Mouse (Mus musculus) hindbrain, embryonic 14.5 days (tissue): ENCODE data around the gene Wdr3. TPM values are rescaled to one million over a fixed set of nuclear protein-coding genes. Genes with fewer than 3 reads are reported as not detected.

ENCODE experiments used
- ATAC-seq: fragments of 200-750 bp; cut with Nextera tagmentation; 2 replicates; pipeline ENCODE4 v1.8.0; 2017; ENCODE audit warnings: moderate number of reproducible peaks, mild to moderate bottlenecking, moderate TSS enrichment, moderate library complexity; ENCODE audit not compliant: low FRiP score
- DNase-seq: peaks from one replicate; pipeline ENCODE4 v3.0.0-alpha.2; 2015; ENCODE audit warnings: low spot score
- H3K27ac ChIP-seq: fragments of 300-500 bp; sonication (generic); 2 replicates; pipeline ENCODE4 v1.5.1; 2014; ENCODE audit warnings: mild to moderate bottlenecking, moderate library complexity
- H3K27me3 ChIP-seq: fragments of 300-500 bp; sonication (generic); 2 replicates; pipeline ENCODE4 v1.6.1; 2014; ENCODE audit warnings: mild to moderate bottlenecking, low read length, mixed read lengths; ENCODE audit not compliant: control insufficient read depth, insufficient read depth
- H3K36me3 ChIP-seq: fragments of 300-500 bp; sonication (generic); replicated peaks from 2 replicates; pipeline ENCODE4 v1.6.1; 2014; ENCODE audit not compliant: control insufficient read depth, insufficient read depth
- H3K4me1 ChIP-seq: fragments of 300-500 bp; sonication (generic); replicated peaks from 2 replicates; pipeline ENCODE4 v1.6.1; 2014; ENCODE audit warnings: antibody characterized with exemption, low read length, mixed read lengths; ENCODE audit not compliant: control insufficient read depth, insufficient read depth
- H3K4me2 ChIP-seq: fragments of 300-500 bp; sonication (generic); replicated peaks from 2 replicates; pipeline ENCODE4 v1.6.1; 2014; ENCODE audit warnings: mild to moderate bottlenecking, moderate library complexity
- H3K4me3 ChIP-seq: fragments of 300-500 bp; sonication (generic); replicated peaks from 2 replicates; pipeline ENCODE4 v1.5.1; 2014; ENCODE audit warnings: mild to moderate bottlenecking, low read length
- H3K9ac ChIP-seq: fragments of 300-500 bp; sonication (generic); 2 replicates; pipeline ENCODE4 v1.6.1; 2014
- H3K9me3 ChIP-seq: fragments of 300-500 bp; sonication (generic); 2 replicates; pipeline ENCODE4 v1.6.1; 2016; ENCODE audit warnings: low read length; ENCODE audit not compliant: control insufficient read depth
- WGBS: fragments of 180-500 bp; shearing (Covaris S2); extraction: QIAGEN DNeasy Blood & Tissue Kit; methylation state at CpG from one replicate; pipeline ENCODE4 v1.1.7; 2014; 5-methylcytosine and 5-hydroxymethylcytosine counted together
- polyA plus RNA-seq: library from polyadenylated mRNA; unstranded; fragments of >200 nt; fragmentation: Nextera tagmentation; extraction: Ambion mirVana; gene quantifications from 2 replicates; pipeline ENCODE4 v1.2.1, GENCODE M21; 2014

The Wdr3 gene
- polyA plus RNA-seq, 1 experiment from 2014 or later: 30.6 TPM

DNA sequence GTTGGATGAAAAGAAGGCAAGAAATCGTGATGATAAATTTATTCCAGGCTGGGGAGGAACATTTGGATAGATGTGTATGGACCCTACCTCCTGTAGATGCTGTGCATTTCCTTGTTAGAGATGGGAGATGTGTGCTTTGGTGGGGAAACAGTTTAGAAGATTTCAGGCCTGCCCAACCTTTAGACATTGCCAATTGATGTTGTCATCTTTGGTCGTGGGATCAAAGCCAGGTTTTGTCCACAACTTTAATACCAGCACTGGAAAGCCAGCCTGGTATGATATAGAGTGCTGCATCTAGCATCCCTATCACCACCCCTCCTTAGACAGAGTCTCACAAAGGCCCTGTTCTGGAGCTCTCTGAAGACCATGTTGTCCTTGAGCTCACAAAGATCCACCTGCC lies 1.3 kb upstream of the Wdr3 start:
- Histone ChIP-seq H3K4me3 (peak overlapping the region; percentile 82; the same call in 1 of the 2 replicates), H3K4me2 (no peak overlapping the region; the same call in 1 of the 2 replicates), H3K36me3 (peaks cover 24% of the 10 kb centered on the region), H3K27ac (no peak overlapping the region), H3K27me3 (no peaks in the 10 kb centered on the region), H3K4me1 (peaks cover 16% of the 10 kb centered on the region), H3K9me3 (no peaks in the 10 kb centered on the region), H3K9ac (no peak overlapping the region)
- no peak for DNase-seq
- ATAC-seq: no peak
- WGBS: 77% methylated on average over 2 of the region's 2 CpGs

GRCm38 (mm10) chr3:100161665-100162314 lies 417 bp downstream of the Wdr3 start:
- peak; percentile 24 for DNase-seq
- H3K9me3 ChIP-seq: no peaks in the 10 kb centered on the region
- ATAC-seq: no peak
- H3K4me1 ChIP-seq: peaks cover 16% of the 10 kb centered on the region
- peak overlapping the region; percentile 60 for H3K4me2 ChIP-seq
- H3K27me3 ChIP-seq: no peaks in the 10 kb centered on the region
- peak overlapping the region; percentile 80 for H3K9ac ChIP-seq
- peak overlapping the region; percentile 82 for H3K4me3 ChIP-seq
- no peak overlapping the region; the same call in 1 of the 2 replicates for H3K27ac ChIP-seq
- WGBS: 2% methylated on average over 33 of the region's 35 CpGs
- H3K36me3 ChIP-seq: peaks cover 32% of the 10 kb centered on the region

DNA sequence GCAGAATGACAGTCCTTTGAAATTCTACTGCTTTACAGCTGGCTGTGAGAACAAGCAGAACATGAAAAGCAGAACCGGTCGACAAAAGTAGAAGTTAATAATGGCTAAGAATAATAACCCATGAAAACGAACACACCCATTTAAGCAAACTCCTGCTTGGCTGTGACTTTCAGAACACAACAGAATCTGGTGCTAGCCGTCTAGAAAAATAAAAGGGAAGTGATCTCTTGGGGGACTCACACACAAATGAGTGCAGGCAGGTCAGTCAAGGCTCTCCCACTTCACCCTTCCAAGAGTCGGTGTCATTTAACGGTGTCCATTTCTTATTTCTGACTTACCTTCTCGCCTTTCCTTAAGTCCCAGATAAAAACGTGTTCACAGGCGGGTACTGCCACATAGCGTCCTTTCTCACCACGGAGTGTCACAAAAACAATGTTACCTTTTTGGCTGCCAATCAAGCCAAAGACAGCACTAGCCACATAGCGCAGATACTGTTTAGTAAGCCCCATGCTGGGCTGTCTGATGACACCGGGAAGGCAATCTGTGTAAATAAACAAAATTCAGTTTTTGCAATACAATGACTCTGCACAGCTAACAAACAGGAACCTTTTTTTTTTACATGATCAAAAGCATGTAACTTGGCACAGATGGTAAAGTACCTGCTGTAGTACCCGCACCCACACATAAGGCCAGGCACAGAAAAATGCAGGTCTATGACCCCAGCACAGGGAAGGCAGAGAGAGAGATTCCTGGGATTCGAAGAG lies 1.3 kb downstream of the Wdr3 start:
- H3K27ac ChIP-seq: no peak overlapping the region
- 0 out of 2 replicates have a peak overlapping the region, but pooled peaks have one; percentile 80 for H3K9ac ChIP-seq
- H3K9me3 ChIP-seq: no peaks in the 10 kb centered on the region
- H3K4me1 ChIP-seq: peaks cover 16% of the 10 kb centered on the region
- peak overlapping the region; percentile 82 for H3K4me3 ChIP-seq
- DNase-seq (no peak), ATAC-seq (no peak)
- no peaks in the 10 kb centered on the region for H3K27me3 ChIP-seq
- H3K36me3 ChIP-seq: peaks cover 42% of the 10 kb centered on the region
- peak overlapping the region; percentile 60 for H3K4me2 ChIP-seq
- WGBS: 87% methylated on average over 15 of the region's 15 CpGs

DNA sequence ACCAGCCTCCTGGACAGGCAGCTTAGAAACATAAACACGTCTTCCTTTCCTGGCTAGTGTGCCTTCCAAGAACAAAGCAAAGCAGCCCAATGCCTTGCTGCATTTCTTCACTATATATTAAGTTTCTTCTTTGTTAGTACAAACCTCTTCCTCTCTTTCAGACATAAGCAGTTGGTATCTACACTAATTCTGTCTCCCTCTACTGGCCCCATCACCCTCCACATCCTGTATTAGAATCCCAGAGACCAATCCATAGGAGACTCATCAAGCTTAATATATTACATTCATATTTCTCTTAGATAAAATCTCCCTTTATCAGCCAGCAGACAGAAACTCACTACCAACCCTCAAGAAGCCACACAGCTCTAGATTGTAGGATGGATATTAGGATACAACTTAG lies 39.8 kb downstream of the Wdr3 start:
- WGBS: 69% methylated on average over 1 of the region's 1 CpGs
- Histone ChIP-seq H3K9ac (no peak overlapping the region), H3K4me1 (no peaks in the 10 kb centered on the region), H3K9me3 (no peaks in the 10 kb centered on the region), H3K36me3 (no peaks in the 10 kb centered on the region), H3K4me3 (no peak overlapping the region), H3K27ac (no peak overlapping the region), H3K27me3 (no peaks in the 10 kb centered on the region), H3K4me2 (no peak overlapping the region)
- DNase-seq (no peak), ATAC-seq (no peak)

- Histone ChIP-seq H3K9me3 (no peaks in the 10 kb centered on the region), H3K4me2 (no peak overlapping the region), H3K9ac (no peak overlapping the region), H3K27ac (no peak overlapping the region), H3K27me3 (no peaks in the 10 kb centered on the region), H3K36me3 (no peaks in the 10 kb centered on the region), H3K4me1 (no peaks in the 10 kb centered on the region), H3K4me3 (no peak overlapping the region)
- ATAC-seq (no peak), DNase-seq (no peak)
- 67% methylated on average over 2 of the region's 2 CpGs for WGBS
Observed at GRCm38 (mm10) chr3:100121961-100122360, 40.2 kb downstream of the Wdr3 start.

GRCm38 (mm10) chr3:100118681-100119080 lies 43.5 kb downstream of the Wdr3 start:
- H3K27me3 ChIP-seq: no peaks in the 10 kb centered on the region
- ATAC-seq (no peak), DNase-seq (no peak)
- H3K27ac ChIP-seq: no peak overlapping the region
- no peak overlapping the region for H3K4me2 ChIP-seq
- H3K4me1 ChIP-seq: no peaks in the 10 kb centered on the region
- 73% methylated on average over 2 of the region's 2 CpGs for WGBS
- H3K4me3 ChIP-seq: no peak overlapping the region
- H3K9me3 ChIP-seq: no peaks in the 10 kb centered on the region
- H3K36me3 ChIP-seq: no peaks in the 10 kb centered on the region
- no peak overlapping the region for H3K9ac ChIP-seq

DNA sequence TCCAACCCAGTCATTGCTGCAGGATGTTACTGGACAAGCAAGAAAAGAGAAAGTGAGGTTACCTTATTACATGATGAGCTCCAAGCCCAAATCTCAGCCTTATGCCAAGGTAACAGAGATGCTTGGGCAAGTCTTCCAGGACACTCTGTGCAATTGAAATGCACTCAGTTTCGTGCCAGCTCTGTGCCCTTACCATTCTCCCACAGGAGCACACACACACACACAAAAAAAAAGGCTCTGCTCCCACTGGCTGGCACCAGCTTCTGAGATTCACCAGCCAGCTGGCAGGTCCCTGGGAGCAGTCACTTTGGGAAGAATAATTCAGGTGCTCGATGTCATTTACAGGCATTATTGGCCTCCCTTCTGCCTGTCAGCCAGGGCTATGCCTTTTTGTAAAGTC lies 55.5 kb downstream of the Wdr3 start:
- ATAC-seq (no peak), DNase-seq (no peak)
- WGBS: 67% methylated on average over 2 of the region's 2 CpGs
- Histone ChIP-seq H3K4me2 (no peak overlapping the region), H3K9me3 (no peaks in the 10 kb centered on the region), H3K4me1 (no peaks in the 10 kb centered on the region), H3K27me3 (no peaks in the 10 kb centered on the region), H3K4me3 (no peak overlapping the region), H3K27ac (no peak overlapping the region), H3K36me3 (no peaks in the 10 kb centered on the region), H3K9ac (no peak overlapping the region)

- ATAC-seq (no peak), DNase-seq (no peak)
- no peaks in the 10 kb centered on the region for H3K4me1 ChIP-seq
- WGBS: 96% methylated on average over 3 of the region's 3 CpGs
- no peaks in the 10 kb centered on the region for H3K27me3 ChIP-seq
- H3K4me3 ChIP-seq: no peak overlapping the region
- no peaks in the 10 kb centered on the region for H3K36me3 ChIP-seq
- no peak overlapping the region for H3K27ac ChIP-seq
- H3K9me3 ChIP-seq: no peaks in the 10 kb centered on the region
- H3K4me2 ChIP-seq: no peak overlapping the region
- no peak overlapping the region for H3K9ac ChIP-seq
Observed at GRCm38 (mm10) chr3:100102386-100103092, 59.7 kb downstream of the Wdr3 start.
